Mouse (Mus musculus) lung, adult 2 months (tissue): ENCODE results near the gene Alx3.

Experiments used
- CTCF ChIP-seq: fragments of 200-500 bp; IDR thresholded peaks from 2 replicates; pipeline ENCODE4 v1.5.1; 2011; ENCODE audit warnings: mild to moderate bottlenecking, low read length, control low read depth; ENCODE audit not compliant: insufficient read depth
- POLR2A ChIP-seq: fragments of 200-500 bp; IDR thresholded peaks from 2 replicates; pipeline ENCODE4 v1.6.1; 2011; ENCODE audit warnings: low read depth, mild to moderate bottlenecking, control low read depth, low read length, borderline replicate concordance; ENCODE audit errors: extremely low read depth

DNA sequence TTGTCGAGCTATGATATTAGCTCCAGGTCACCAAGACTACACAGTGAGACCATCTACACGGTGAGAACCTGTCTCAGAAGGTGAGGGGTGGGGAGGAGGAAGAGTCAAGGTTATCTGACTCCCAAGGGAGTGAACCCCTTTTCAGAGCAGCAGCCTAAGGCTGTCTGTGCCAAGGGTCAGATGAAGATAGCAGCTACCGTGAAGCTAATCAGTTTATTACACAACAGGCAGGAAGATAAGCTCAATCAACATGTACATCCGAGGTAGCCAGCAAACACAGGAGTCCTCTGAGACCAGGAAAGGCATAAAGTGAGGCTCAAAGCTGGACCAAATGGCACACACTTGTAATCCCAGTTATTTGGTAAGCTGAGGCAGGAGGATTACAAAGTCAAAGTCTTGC is 14.0 kb downstream of the Alx3 start:
- TF ChIP-seq CTCF (no peak), POLR2A (no peak)
